Mouse (Mus musculus) cerebellum, adult 2 months (tissue): Measurements from ENCODE around the gene G3bp1.

Source experiments
- CTCF ChIP-seq: fragments of 200-500 bp; IDR thresholded peaks from 2 replicates; pipeline ENCODE4 v1.5.1; 2011; ENCODE audit warnings: low read depth, mild to moderate bottlenecking, control low read depth, low read length, moderate library complexity, borderline replicate concordance; ENCODE audit not compliant: insufficient read depth
- POLR2A ChIP-seq: fragments of 200-500 bp; IDR thresholded peaks from 2 replicates; pipeline ENCODE4 v1.6.1; 2011; ENCODE audit warnings: low read length, control low read depth, borderline replicate concordance; ENCODE audit not compliant: insufficient read depth

DNA sequence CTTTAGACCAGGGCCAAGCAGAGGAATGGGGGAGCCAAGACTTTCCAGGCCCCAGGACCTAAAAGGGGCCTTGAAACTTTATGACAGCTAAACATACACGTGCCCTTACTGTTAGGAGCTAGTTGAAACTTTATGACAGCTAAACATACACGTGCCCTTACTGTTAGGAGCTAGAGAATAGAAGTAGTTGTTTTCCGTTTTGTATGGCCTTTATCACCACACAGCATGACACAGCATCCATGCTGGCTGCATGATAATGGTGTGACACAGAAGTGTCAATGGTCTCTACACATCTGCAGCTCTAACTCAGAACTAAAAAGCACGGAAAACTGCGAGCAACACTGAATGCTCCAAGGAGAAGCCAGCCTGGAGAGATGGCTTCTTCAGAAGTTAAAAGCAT lies 48.2 kb downstream of the G3bp1 start:
- no peak for TF ChIP-seq CTCF
- no peak for TF ChIP-seq POLR2A
